In genomic region chr17:56487441-56487888, GRCm38 (mm10) we compare ENCODE assay signal across 8 mouse cellular contexts. TPM values are rescaled to one million over a fixed set of nuclear protein-coding genes. Genes with fewer than 3 reads are reported as not detected.
DNase-seq lines count a peak whose midpoint lies in the region; ATAC-seq and TF ChIP-seq lines count a peak whose summit lies in the region.

No protein-coding gene starts in this region.

- H3K4me2 ChIP-seq in forebrain, embryonic 12.5 days: peak overlapping the region; percentile 30

- 0 out of 2 replicates have a peak, but pooled peaks cover 3% of the 10 kb centered on the region for H3K9me3 ChIP-seq in forebrain, embryonic 12.5 days

- 9% methylated on average over 10 of the region's 16 CpGs for WGBS in forebrain, embryonic 12.5 days
- 5% methylated on average over 11 of the region's 16 CpGs for WGBS in kidney, adult 2 months

- TF ChIP-seq CTCF in layer of hippocampus, adult 2 months (conservative IDR thresholded peaks at IDR 0.05): peak; percentile 60
- peak; percentile 52 for TF ChIP-seq CTCF in kidney, adult 2 months (conservative IDR thresholded peaks at IDR 0.05; ENCODE audit: insufficient read depth, insufficient read length, low read depth, low read length)

- H3K4me3 ChIP-seq in layer of hippocampus, adult 2 months: no peak overlapping the region
- H3K4me3 ChIP-seq in forebrain, embryonic 12.5 days (replicated peaks): no peak overlapping the region
- H3K4me3 ChIP-seq in kidney, adult 2 months (ENCODE audit: insufficient read depth, low read depth, low read length): no peak overlapping the region

- TF ChIP-seq POLR2A in kidney, adult 2 months (IDR thresholded peaks at IDR 0.05; ENCODE audit: low read depth, low read length): no peak

- no peaks in the 10 kb centered on the region for H3K36me3 ChIP-seq in forebrain, embryonic 12.5 days (replicated peaks)
- no peaks in the 10 kb centered on the region for H3K36me3 ChIP-seq in kidney, adult 2 months (ENCODE audit: control insufficient read depth, insufficient read depth, low read length)

- DNase-seq in layer of hippocampus, adult 2 months (ENCODE audit: low spot score in 2 of 2): no peak
- no peak for DNase-seq in layer of hippocampus, adult 9-10 months (ENCODE audit: low spot score)
- peak; percentile 83 for DNase-seq in NIH3T3 (ENCODE audit: low read depth)
- peak; percentile 50 for DNase-seq in kidney, adult 2 months
- peak; percentile 75 for DNase-seq in mesoderm, embryonic 11.5 days (ENCODE audit: low read depth, low spot score)
- DNase-seq in thymus, postnatal 0 days (ENCODE audit: low spot score): peak; percentile 67
- no peak for DNase-seq in gastrocnemius, postnatal 4 days (ENCODE audit: low spot score in 2 of 2)

- ATAC-seq in forebrain, embryonic 12.5 days (ENCODE audit: low FRiP score): peak; percentile 86

- peak overlapping the region; percentile 17; the same call in 1 of the 2 replicates for H3K9ac ChIP-seq in forebrain, embryonic 12.5 days

- no peak overlapping the region for H3K27ac ChIP-seq in layer of hippocampus, adult 2 months
- H3K27ac ChIP-seq in forebrain, embryonic 12.5 days: peak overlapping the region; percentile 94
- no peak overlapping the region for H3K27ac ChIP-seq in kidney, adult 2 months (ENCODE audit: insufficient read depth, low read depth, low read length)

- H3K4me1 ChIP-seq in forebrain, embryonic 12.5 days: peaks cover 28% of the 10 kb centered on the region
- no peaks in the 10 kb centered on the region for H3K4me1 ChIP-seq in kidney, adult 2 months (ENCODE audit: control insufficient read depth, insufficient read depth, low read length)

- no peaks in the 10 kb centered on the region for H3K27me3 ChIP-seq in forebrain, embryonic 12.5 days
- H3K27me3 ChIP-seq in kidney, adult 2 months (replicated peaks; ENCODE audit: control insufficient read depth, insufficient read depth, low read length): no peaks in the 10 kb centered on the region

RNA-seq across cellular contexts. Expression of gene Ptprs, which starts 11.2 kb away (rescaled TPM):
- total RNA-seq in layer of hippocampus, adult 2 months (2021): 100 to 1,000 TPM; 666 to 670 TPM
- 330 and 331 TPM in 2 replicates for polyA plus RNA-seq in forebrain, embryonic 12.5 days (2016; fragmentation: Nextera tagmentation; extraction: Ambion mirVana)
- polyA plus RNA-seq in kidney, adult 2 months (2012; rRNA removed): 38.8 and 48.0 TPM in 2 replicates
- 24.2 and 29.9 TPM in 2 replicates for polyA plus RNA-seq in thymus, postnatal 0 days (2015; fragmentation: Nextera tagmentation; extraction: Ambion mirVana)
- 100 to 1,000 TPM; 115 TPM for total RNA-seq in gastrocnemius, postnatal 4 days (2021)

RNA-seq across cellular contexts. Expression of gene Znrf4, which starts 24.8 kb away (rescaled TPM):
- total RNA-seq in layer of hippocampus, adult 2 months (2021): not detected
- not detected in 2 replicates for polyA plus RNA-seq in forebrain, embryonic 12.5 days (2016; fragmentation: Nextera tagmentation; extraction: Ambion mirVana)
- 0.17 and 0.52 TPM in 2 replicates for polyA plus RNA-seq in kidney, adult 2 months (2012; rRNA removed)
- polyA plus RNA-seq in thymus, postnatal 0 days (2015; fragmentation: Nextera tagmentation; extraction: Ambion mirVana): not detected in 2 replicates
- total RNA-seq in gastrocnemius, postnatal 4 days (2021): not detected

Comparison
In these comparisons a context has a peak if more than half of its experiments do, and no peak if none do; other contexts are left out.
1. DNase-seq: peak in NIH3T3 (single experiment), kidney, adult 2 months (single experiment), mesoderm, embryonic 11.5 days (single experiment) and thymus, postnatal 0 days (single experiment); none in layer of hippocampus, adult 2 months (0 of 2), layer of hippocampus, adult 9-10 months (single experiment) and gastrocnemius, postnatal 4 days (0 of 2).